Mouse (Mus musculus) C2C12 (cell line): ENCODE data around the gene Slc6a1. TPM values are rescaled to one million over a fixed set of nuclear protein-coding genes. Genes with fewer than 3 reads are reported as not detected.

Source experiments
- H3K27me3 ChIP-seq: one replicate; pipeline ENCODE4 v1.6.1; 2011; ENCODE audit not compliant: control insufficient read depth, insufficient read depth, insufficient read length
- H3K36me3 ChIP-seq: one replicate; pipeline ENCODE4 v1.6.1; 2011; ENCODE audit not compliant: control insufficient read depth, insufficient read depth
- H3K4me3 ChIP-seq: one replicate; pipeline ENCODE4 v1.5.1; 2011; ENCODE audit warnings: mild to moderate bottlenecking, control low read depth; ENCODE audit not compliant: poor library complexity, insufficient read depth, severe bottlenecking
- H3K79me2 ChIP-seq: one replicate; pipeline ENCODE4 v1.6.1; 2011; ENCODE audit not compliant: control insufficient read depth, insufficient read depth
- H3K79me3 ChIP-seq: one replicate; pipeline ENCODE4 v1.6.1; 2011; ENCODE audit warnings: low read depth, control low read depth
- H3ac ChIP-seq: one replicate; pipeline ENCODE3; 2011; ENCODE audit warnings: low read depth; ENCODE audit not compliant: control insufficient read depth, insufficient read length
- CEBPB ChIP-seq: IDR thresholded peaks from one replicate; pipeline ENCODE4 v1.6.1; 2011; ENCODE audit warnings: low read depth, mild to moderate bottlenecking, control low read depth, moderate library complexity
- CTCF ChIP-seq: IDR thresholded peaks from one replicate; pipeline ENCODE4 v1.5.1; 2011; ENCODE audit not compliant: control insufficient read depth, insufficient read depth, insufficient read length
- FOSL1 ChIP-seq: IDR thresholded peaks from one replicate; pipeline ENCODE4 v1.8.0; 2011; ENCODE audit warnings: mild to moderate bottlenecking, low read length; ENCODE audit not compliant: poor library complexity, insufficient read depth, severe bottlenecking
- MAX ChIP-seq: IDR thresholded peaks from one replicate; pipeline ENCODE4 v1.6.1; 2011; ENCODE audit warnings: mild to moderate bottlenecking, control low read depth
- MYOD1 ChIP-seq: IDR thresholded peaks from one replicate; pipeline ENCODE4 v1.6.1; 2011; ENCODE audit warnings: low read depth; ENCODE audit not compliant: control insufficient read depth, insufficient read length
- MYOG ChIP-seq: IDR thresholded peaks from one replicate; pipeline ENCODE4 v1.6.1; 2011; ENCODE audit not compliant: control insufficient read depth, insufficient read length; ENCODE audit errors: extremely low read depth
- USF1 ChIP-seq: IDR thresholded peaks from one replicate; pipeline ENCODE4 v1.6.1; 2011; ENCODE audit warnings: low read depth, mild to moderate bottlenecking, control low read depth, moderate library complexity
- polyA plus RNA-seq: library from polyadenylated mRNA; unstranded; fragments of >200 nt; fragmentation: generic; extraction: Trizol; gene quantifications from one replicate; pipeline ENCODE4 v1.2.1, GENCODE M21; 2012; ENCODE audit warnings: missing spikeins

Gene Slc6a1
- polyA plus RNA-seq, 1 experiment, result not detected

DNA sequence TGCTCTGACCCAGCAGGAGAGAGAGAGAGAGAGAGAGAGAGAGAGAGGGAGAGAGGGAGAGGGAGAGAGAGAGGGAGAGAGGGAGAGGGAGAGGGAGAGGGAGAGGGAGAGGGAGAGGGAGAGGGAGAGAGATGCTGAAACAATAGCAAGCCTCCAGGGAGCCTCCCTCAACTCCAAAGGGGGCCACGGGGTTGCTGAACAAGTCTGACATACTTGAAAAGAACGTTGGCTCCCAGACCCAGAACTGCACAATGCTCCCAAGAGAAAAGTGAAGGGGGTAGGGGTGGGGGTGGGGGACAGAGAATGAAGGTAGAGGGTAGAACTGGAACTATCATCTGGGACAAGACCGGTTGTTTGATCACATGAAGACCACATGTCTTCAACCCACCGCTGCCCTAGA, 14.5 kb upstream of the Slc6a1 start:
- Histone ChIP-seq H3K4me3 (no peak overlapping the region), H3K79me2 (no peaks in the 10 kb centered on the region), H3K27me3 (peaks cover 46% of the 10 kb centered on the region), H3ac (no peak overlapping the region), H3K36me3 (no peaks in the 10 kb centered on the region), H3K79me3 (no peaks in the 10 kb centered on the region)
- TF ChIP-seq MYOG, result no peak
- no peak for TF ChIP-seq CTCF
- TF ChIP-seq CEBPB, result no peak

- Histone ChIP-seq H3ac (no peak overlapping the region), H3K79me3 (no peaks in the 10 kb centered on the region), H3K79me2 (no peaks in the 10 kb centered on the region), H3K27me3 (peaks cover 55% of the 10 kb centered on the region), H3K4me3 (no peak overlapping the region), H3K36me3 (no peaks in the 10 kb centered on the region)
- TF ChIP-seq FOSL1 (no peak), USF1 (no peak), MAX (no peak), MYOG (no peak), MYOD1 (no peak), CEBPB (no peak), CTCF (no peak)
Measured at GRCm38 (mm10) chr6:114269589-114269988, 12.8 kb upstream of the Slc6a1 start.

- no peaks in the 10 kb centered on the region for H3K79me2 ChIP-seq
- H3K27me3 ChIP-seq, result peaks cover 58% of the 10 kb centered on the region
- no peak overlapping the region for H3ac ChIP-seq
- H3K79me3 ChIP-seq, result no peaks in the 10 kb centered on the region
- no peak for TF ChIP-seq USF1
- no peak for TF ChIP-seq FOSL1
- no peak for TF ChIP-seq MYOD1
- TF ChIP-seq CEBPB, result no peak
- no peak for TF ChIP-seq CTCF
- TF ChIP-seq MAX, result no peak
- no peak for TF ChIP-seq MYOG
- no peak overlapping the region for H3K4me3 ChIP-seq
- no peaks in the 10 kb centered on the region for H3K36me3 ChIP-seq
Measured at GRCm38 (mm10) chr6:114270799-114271198, 11.6 kb upstream of the Slc6a1 start.

DNA sequence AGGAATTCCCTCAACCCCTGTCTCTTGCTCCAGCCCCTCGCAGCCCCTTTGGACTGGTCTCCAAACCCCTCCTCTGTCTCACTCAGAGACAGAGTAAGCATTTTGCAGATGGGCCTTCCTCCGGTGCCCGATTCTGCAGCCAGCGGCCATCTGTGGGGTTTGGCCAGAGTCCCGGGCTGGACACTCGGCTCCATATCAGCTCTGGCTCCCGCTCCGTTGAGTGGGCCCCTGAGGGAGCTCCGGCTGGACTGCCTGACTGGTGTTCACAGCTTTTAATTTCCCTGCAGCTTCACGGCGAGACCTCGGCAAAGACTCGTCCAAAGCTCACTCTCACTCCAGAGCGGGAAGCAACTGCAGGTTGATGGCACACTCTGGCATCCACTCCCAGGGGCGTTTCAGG, 10.2 kb upstream of the Slc6a1 start:
- Histone ChIP-seq H3K4me3 (no peak overlapping the region), H3K27me3 (peaks cover 67% of the 10 kb centered on the region)
- TF ChIP-seq MYOD1 (no peak), CEBPB (no peak), MAX (no peak), USF1 (no peak), CTCF (no peak), MYOG (no peak), FOSL1 (no peak)

DNA sequence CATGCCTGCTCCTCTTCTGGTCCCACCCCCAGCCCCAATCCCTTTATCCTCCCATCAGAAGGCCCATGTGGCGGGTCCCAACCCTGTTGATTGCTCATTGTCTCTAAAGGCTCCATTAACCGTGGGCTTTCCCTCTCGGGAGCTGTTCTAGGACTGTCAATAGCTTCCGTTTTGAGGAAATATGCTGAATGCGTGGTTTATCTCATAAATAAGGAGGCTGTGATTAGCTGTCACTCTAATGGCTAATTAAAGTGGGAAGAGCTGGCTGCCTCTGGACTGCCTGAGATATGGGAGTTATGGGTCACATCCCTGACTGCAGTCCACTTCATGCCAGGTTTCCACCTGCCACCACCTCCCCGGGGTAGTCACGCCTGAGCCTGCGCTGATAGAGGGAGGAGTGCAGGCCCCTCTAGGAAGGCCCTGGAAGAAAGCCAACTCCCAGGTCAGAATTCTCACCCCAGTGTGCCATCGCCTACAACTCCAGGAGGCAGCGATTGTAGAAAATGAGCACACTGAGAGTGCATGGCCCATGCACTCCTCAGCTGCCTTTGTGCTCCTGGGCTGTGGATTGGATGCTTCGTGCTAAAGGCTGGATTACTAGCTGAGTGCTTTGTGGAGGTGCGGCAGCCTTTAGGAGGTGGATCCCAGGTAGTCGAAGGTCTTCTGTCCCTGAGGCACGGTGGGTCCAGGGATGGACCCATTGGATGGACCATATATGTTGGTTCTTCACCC, 8.3 kb upstream of the Slc6a1 start:
- no peak overlapping the region for H3K4me3 ChIP-seq
- H3ac ChIP-seq, result no peak overlapping the region
- no peak for TF ChIP-seq CEBPB
- no peak for TF ChIP-seq MYOD1
- TF ChIP-seq MYOG, result no peak
- no peak for TF ChIP-seq FOSL1
- no peak for TF ChIP-seq MAX
- TF ChIP-seq CTCF, result no peak
- TF ChIP-seq USF1, result no peak
- H3K79me3 ChIP-seq, result no peaks in the 10 kb centered on the region
- no peaks in the 10 kb centered on the region for H3K36me3 ChIP-seq
- peaks cover 84% of the 10 kb centered on the region for H3K27me3 ChIP-seq
- H3K79me2 ChIP-seq, result no peaks in the 10 kb centered on the region

More for the DNA sequence above, 10.2 kb upstream of the Slc6a1 start:
- Histone ChIP-seq H3K36me3 (no peaks in the 10 kb centered on the region), H3ac (no peak overlapping the region), H3K79me2 (no peaks in the 10 kb centered on the region), H3K79me3 (no peaks in the 10 kb centered on the region)

GRCm38 (mm10) chr6:114275800-114276199, 6.6 kb upstream of the Slc6a1 start:
- H3ac ChIP-seq, result no peak overlapping the region
- H3K27me3 ChIP-seq, result peaks cover 90% of the 10 kb centered on the region

More at GRCm38 (mm10) chr6:114275800-114276199, 6.6 kb upstream of the Slc6a1 start:
- Histone ChIP-seq H3K36me3 (no peaks in the 10 kb centered on the region), H3K79me3 (no peaks in the 10 kb centered on the region), H3K4me3 (no peak overlapping the region), H3K79me2 (no peaks in the 10 kb centered on the region)
- TF ChIP-seq MYOD1, result no peak
- no peak for TF ChIP-seq FOSL1
- TF ChIP-seq MAX, result no peak
- TF ChIP-seq USF1, result no peak
- TF ChIP-seq CTCF, result no peak
- no peak for TF ChIP-seq CEBPB
- TF ChIP-seq MYOG, result no peak
